Mouse (Mus musculus) R1 (cell line): ENCODE data around the gene Tenm2.

Experiments used
- DNase-seq: peaks from one replicate; pipeline ENCODE4 v3.0.0-alpha.2; 2018; ENCODE audit warnings: low read depth, low spot score

Tenm2 gene

GRCm38 (mm10) chr11:36604272-36604671 is 631.5 kb downstream of the Tenm2 start:
- no peak for DNase-seq

GRCm38 (mm10) chr11:36592471-36592870 is 643.3 kb downstream of the Tenm2 start:
- no peak for DNase-seq

DNA sequence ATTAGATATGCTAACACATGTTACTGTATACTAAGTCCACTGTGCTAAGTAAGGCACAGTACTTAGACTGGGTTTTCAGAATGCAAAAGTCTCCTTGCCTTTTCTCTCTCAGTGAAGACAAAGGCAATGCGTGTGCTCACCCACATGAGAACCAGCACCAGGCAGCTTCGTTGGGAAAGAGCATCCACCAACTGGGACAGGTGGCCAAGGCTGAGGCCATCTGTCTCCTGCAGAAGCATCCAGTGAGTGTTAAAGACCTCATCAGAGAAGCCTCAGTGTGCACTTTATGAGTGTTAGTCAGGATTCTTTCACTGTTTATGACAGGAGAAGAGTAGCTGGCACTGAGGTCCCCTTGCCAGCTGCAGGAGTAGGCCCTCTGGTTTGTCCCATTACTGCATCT is 669.6 kb downstream of the Tenm2 start:
- no peak for DNase-seq

GRCm38 (mm10) chr11:36562851-36563250 is 672.9 kb downstream of the Tenm2 start:
- peak; percentile 22 for DNase-seq

DNA sequence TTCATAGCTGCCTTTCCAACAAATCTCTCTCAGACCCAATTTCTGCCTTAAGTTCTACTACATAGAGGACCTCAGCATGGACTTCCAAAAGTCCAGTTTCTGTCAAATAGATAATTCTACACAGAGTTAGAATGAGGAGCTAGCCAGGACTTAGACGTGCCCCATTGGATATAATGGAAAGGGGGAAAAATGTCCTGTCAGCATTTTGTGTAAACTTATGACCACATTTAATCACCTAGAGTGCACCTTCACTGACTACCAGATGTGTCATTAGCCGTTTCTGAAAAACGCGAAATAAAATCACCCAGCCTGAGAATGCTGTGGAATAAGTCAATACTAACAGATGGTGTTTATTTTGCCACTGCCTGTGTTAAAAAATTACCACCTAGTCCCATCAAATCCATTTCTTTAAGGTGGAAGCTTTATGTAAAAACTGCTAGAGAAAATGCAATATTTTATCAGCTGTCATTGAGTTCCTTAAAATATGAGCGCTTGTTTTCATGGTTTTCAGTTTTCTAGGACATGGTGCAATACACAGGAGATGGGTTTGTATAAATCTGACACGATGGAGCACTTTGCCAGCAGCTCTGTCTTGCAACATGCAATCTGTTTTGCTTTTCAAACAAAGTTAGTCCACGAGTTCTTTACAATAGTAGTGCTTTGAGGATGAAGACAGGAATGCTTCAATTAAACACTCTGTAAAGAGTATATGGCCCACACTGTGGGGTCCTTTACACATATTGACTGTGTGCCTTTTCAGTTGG is 674.8 kb downstream of the Tenm2 start:
- DNase-seq = no peak

GRCm38 (mm10) chr11:36557316-36557715 is 678.4 kb downstream of the Tenm2 start:
- DNase-seq = no peak

GRCm38 (mm10) chr11:36553286-36553685 is 682.5 kb downstream of the Tenm2 start:
- peak; percentile 69 for DNase-seq

- no peak for DNase-seq
Observed at GRCm38 (mm10) chr11:36550649-36551048, 685.1 kb downstream of the Tenm2 start.

DNA sequence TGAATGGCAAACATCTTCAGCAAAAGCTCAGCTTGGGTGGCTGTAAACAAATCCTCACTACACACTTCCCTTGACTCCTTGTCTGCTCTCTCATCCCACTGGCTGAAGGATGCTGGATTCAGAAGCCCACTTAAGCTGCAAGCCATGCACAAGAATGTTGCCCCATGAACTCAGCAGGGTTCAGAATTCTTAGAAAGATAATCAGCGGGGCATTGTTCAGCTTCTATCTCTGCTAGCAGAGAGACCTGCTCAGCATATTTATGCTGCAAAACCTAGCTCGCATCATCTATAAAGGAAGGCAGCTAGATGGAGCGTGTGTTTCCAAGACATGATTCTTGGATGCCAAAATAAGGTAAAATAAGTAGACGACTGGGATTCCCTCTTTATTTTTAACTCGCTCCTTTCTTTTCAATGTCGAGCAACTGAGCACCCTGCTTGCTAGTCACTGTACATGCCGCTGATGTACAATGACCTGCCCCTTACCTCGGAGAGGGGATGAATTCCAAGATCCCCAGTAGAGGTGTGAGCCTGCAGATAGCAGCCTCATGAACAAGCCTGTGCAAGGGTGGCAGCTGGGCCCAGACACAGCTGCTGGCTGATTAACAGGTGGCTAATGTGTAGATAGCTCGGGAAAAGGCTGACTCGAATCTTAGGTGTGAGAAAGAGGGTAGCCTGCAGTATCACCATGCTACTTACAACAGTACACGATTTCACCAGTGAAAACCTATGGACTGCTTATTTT is 686.2 kb downstream of the Tenm2 start:
- DNase-seq = no peak

DNA sequence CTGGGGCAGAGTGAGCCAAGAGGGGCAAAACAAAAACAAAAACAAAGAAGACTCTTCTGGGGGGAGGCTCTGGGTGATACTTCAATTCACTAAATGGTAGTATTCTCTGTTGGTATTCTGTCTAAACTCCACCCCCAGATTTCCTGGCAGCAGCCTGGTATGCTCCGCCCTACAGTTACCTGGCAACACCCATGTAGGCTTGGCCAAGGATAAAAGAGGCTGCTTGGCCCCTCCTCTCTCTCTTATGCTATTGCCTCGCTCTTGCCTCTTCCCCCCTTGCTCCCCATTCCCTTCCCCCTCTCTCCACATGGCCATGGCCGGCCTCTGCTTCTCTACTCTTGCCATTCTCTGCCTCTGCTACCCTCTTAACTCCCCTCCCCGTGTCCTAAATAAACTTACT is 687.6 kb downstream of the Tenm2 start:
- DNase-seq = peak; percentile 86

DNA sequence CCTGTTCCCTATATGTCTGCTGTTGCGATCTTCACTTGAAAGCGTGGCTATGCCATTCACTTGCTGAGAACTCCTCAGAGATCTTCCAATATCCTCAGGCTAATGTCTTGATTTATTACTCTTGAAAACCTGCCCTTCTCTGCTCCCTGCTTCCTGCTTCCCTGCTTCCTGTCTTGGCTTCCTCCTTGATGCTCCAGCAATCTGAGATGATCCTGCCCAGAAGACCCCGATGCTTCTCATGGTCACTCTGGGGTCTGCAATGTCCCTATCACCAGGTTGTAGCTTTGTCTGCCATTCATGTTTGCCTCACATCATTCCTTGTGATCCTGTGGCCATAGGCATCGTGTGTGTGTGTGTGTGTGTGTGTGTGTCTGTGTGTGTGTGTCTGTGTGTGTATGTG is 697.6 kb downstream of the Tenm2 start:
- DNase-seq = no peak

- no peak for DNase-seq
Observed at GRCm38 (mm10) chr11:36537573-36538133, 698.1 kb downstream of the Tenm2 start.

DNA sequence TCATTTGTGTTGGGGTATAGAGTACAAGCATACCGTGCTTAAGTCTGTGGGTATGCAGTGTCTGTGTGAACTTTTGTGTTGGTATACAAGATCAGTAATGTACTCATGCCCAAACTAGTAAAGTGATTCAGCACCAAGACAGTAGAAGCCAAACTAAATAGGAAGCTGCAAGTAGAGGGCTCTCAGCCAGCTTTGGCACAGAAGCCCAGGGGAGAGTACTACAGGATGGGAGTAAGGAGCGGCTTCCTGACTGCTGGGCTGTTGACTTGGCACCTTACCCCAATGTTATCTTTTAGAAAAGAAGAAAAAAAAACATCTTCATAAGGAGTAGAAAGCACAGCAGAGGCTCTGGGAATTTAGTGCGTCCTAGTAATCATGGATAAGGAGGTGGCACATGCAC is 700.2 kb downstream of the Tenm2 start:
- DNase-seq = no peak

- no peak for DNase-seq
Observed at GRCm38 (mm10) chr11:36531614-36532013, 704.1 kb downstream of the Tenm2 start.

GRCm38 (mm10) chr11:36527509-36527908 is 708.3 kb downstream of the Tenm2 start:
- DNase-seq = no peak

GRCm38 (mm10) chr11:36526381-36526780 is 709.4 kb downstream of the Tenm2 start:
- peak; percentile 81 for DNase-seq

DNA sequence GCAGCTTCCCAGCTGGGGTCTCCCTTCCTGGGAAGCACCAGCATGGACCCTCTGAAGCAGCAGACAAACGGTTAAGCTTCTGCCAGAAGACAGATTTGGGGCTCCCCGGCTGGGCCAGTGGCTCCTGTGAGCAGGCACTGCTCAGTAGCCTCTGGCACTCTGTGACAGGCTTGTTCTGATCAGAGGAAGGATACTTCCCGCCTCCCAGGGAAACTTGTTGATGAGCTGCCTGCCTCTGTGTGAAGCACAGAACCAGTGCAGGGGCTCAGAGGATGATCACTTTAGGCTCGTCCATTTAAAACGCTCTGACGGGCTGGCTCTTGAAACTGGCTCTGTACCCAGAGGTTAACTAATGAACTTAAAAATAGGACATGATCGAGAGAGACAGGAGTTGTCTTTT is 723.3 kb downstream of the Tenm2 start:
- no peak for DNase-seq

DNA sequence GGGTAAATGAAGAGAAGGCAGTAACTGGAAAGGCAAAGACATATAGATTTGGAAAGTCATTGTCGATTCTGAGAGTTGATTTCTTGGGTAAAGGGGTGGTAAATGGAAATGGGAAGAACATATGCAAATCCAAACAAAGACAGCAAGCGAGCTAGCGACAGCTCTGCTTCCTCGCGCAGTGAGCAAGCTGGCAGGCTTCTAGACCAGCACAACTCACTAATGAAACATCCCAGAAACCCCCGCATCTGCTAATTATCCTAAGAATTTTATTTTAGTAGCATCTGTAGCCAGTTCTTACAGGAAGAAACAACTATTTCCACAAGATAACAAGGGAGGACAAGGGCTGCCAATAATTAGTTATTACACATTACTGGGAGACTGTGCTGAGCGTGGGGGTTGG is 727.5 kb downstream of the Tenm2 start:
- no peak for DNase-seq

DNA sequence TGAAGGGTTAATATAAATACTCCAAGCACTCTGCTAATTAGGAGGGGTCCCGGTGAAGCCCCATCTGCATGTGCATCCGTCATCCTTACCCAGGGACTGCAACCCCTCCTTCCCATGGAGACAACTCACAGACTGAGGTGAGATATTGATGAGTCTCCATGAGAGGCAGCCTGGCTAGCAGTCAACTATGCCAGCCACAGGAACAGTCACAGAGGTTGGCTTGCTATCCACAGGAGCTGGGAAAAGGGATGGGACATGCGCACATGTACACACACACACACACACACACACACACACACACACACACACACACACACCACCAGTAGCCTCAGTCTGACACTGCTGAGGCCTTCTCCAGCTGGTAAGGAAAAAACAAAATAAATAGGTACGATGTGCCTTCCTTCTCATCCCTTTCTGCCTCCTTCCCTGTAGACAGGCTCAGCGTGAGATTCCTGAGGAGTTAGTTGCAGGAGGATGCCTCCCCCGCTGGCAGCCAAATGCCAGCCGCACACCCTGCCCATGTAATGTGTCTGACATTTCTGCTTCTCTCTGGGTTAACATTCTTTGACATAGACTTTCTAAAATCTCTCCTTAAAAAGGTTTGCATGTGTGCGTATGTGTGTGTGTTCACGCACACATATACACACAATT is 740.7 kb downstream of the Tenm2 start:
- DNase-seq = no peak

- no peak for DNase-seq
Observed at GRCm38 (mm10) chr11:36492274-36492673, 743.5 kb downstream of the Tenm2 start.

DNA sequence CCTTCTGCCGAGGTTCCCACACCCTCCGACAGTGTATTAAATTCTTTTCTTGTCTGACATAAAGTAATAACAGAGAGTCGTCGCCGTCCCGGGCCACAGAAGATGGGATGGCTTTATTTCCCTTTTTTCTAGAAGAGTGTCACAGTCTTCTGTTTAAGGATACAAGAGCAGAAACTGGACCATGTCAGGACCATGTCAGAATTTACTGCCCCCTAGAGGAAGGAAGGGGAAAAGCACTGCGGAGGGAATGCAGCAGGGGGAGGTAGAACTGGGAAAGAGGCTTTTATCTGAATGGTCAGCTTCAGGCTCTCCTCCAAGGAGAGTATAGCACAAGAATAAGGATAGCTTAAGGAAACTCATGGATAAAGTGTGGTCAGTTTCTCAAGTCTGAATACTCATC is 745.7 kb downstream of the Tenm2 start:
- DNase-seq = peak; percentile 43

- DNase-seq = no peak
Observed at GRCm38 (mm10) chr11:36488666-36489065, 747.1 kb downstream of the Tenm2 start.
